Mouse (Mus musculus): ENCODE measurements around the gene Pik3r1. TPM values are rescaled to one million over a fixed set of nuclear protein-coding genes. Genes with fewer than 3 reads are reported as not detected.

The Pik3r1 gene
- 35.5 and 38.4 TPM in 2 replicates for total RNA-seq (2014; rRNA removed)
- polyA plus RNA-seq (2012; rRNA removed): 11.9 and 12.2 TPM in 2 replicates

DNA sequence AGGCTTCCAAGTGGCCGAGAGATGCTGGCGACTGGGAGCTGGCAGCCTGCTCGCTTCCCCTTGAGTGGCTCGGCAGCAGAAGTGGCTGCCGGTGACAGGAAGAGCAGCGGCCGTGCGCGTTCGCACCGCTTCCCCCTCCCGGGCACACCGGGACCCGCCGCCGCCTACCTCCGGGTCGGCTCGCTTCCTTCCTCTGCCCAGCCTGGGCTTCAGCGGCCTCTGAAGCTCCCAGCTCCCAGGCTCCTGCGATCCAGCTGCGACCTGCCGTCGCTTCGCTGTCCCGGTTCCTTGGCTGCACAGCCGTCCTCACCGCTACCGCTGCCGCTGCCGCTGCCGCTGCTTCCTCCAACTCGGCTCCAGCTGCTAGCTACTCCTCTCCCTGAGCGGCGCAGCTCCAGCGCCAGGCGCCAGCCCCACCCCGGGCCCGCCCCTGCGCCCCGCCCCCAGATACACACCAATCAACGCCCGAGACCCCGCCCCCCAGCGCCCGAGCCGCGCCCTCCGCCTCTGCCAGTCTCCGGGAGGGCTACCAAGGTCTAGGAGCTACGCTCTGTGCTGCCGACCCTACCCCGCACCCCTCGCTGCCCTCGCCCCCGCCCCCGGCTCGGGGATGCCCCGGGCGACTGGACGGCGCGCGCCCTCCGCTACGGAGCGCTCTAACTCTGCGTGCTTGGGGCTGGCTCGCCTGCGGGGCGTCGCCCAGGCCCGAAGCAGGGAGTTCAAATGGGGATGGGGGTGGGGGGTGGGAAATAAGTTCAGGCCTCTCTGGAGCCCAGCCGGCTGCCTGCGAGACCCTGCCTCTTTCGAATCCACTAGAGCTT, at the start of gene Pik3r1:
TSS of gene Pik3r1 (minus strand) at position 409 of the 821 bp plus-strand sequence.
- peaks cover 30% of the 10 kb centered on the region for H3K79me2 ChIP-seq (ENCODE audit: control insufficient read depth, insufficient read depth, low read length)
- peak; percentile 76 for DNase-seq (ENCODE audit: extremely low read depth, low read depth, low spot score)
- WGBS: under 1% methylated on average over 72 of the region's 76 CpGs
- peak within 1 kb of the TSS; percentile 84 for H3K4me3 ChIP-seq (ENCODE audit: insufficient read depth, low read depth, low read length)
- peak within 1 kb of the TSS; percentile 95 for H3K27ac ChIP-seq (replicated peaks; ENCODE audit: insufficient read depth, low read depth, low read length)
- H3K4me1 ChIP-seq (ENCODE audit: control insufficient read depth, insufficient read depth, low read length): peaks cover 12% of the 10 kb centered on the region
- peak within 1 kb of the TSS; percentile 99 for H3K9ac ChIP-seq (ENCODE audit: low read depth, low read length)
- no peaks in the 10 kb centered on the region for H3K36me3 ChIP-seq (ENCODE audit: control insufficient read depth, insufficient read depth, low read length)
- TF ChIP-seq CTCF (IDR thresholded peaks at IDR 0.05; ENCODE audit: low read depth, low read length) (0 out of 2 replicates have a peak, but pooled peaks have one; percentile 15), POLR2A (IDR thresholded peaks at IDR 0.05; ENCODE audit: extremely low read depth, insufficient read depth, low read length) (peak; percentile 99)
- H3K27me3 ChIP-seq (ENCODE audit: control insufficient read depth, insufficient read depth, low read length): no peaks in the 10 kb centered on the region

DNA sequence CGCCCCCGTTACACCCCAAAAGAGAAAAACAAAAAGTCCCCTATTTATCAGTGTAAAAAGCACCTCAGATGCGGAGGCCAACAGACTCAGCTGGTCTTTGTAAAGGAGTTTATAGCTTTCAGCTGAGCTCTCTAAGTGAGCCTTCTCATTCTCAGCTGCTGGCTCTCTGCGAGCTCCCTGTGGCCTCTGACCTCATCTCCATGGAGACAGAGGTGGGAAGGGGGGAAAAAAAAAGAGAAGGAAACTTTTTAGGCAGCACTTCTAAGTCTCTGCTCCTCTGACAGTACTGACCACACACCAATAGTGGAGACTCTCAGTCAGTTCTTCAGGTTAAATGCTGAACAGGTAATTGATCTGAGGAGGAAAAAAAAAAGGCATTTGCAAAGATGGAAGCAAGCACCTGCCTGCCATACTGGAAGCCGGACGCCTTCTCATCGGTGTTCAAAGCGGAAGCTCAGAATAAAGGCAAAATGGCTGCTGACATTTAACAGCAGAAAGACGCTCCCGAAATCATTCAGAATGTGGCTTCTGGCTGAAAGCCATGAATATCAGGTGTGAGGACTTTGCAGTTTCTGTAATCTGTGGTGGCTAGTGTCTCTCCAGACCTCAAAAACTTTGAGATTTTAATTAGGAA, 45.4 kb upstream of the Pik3r1 start:
- no peaks in the 10 kb centered on the region for H3K36me3 ChIP-seq (ENCODE audit: control insufficient read depth, insufficient read depth, low read length)
- no peaks in the 10 kb centered on the region for H3K79me2 ChIP-seq (ENCODE audit: control insufficient read depth, insufficient read depth, low read length)
- H3K9ac ChIP-seq (ENCODE audit: low read depth, low read length): no peak overlapping the region
- WGBS: 85% methylated on average over 10 of the region's 10 CpGs
- no peak overlapping the region for H3K4me3 ChIP-seq (ENCODE audit: insufficient read depth, low read depth, low read length)
- DNase-seq (ENCODE audit: extremely low read depth, low read depth, low spot score): no peak
- no peak overlapping the region for H3K27ac ChIP-seq (replicated peaks; ENCODE audit: insufficient read depth, low read depth, low read length)
- TF ChIP-seq POLR2A (IDR thresholded peaks at IDR 0.05; ENCODE audit: extremely low read depth, insufficient read depth, low read length) (no peak), CTCF (IDR thresholded peaks at IDR 0.05; ENCODE audit: low read depth, low read length) (no peak)
- peaks cover 6% of the 10 kb centered on the region; the same call in 1 of the 2 replicates for H3K4me1 ChIP-seq (ENCODE audit: control insufficient read depth, insufficient read depth, low read length)
- no peaks in the 10 kb centered on the region for H3K27me3 ChIP-seq (ENCODE audit: control insufficient read depth, insufficient read depth, low read length)

DNA sequence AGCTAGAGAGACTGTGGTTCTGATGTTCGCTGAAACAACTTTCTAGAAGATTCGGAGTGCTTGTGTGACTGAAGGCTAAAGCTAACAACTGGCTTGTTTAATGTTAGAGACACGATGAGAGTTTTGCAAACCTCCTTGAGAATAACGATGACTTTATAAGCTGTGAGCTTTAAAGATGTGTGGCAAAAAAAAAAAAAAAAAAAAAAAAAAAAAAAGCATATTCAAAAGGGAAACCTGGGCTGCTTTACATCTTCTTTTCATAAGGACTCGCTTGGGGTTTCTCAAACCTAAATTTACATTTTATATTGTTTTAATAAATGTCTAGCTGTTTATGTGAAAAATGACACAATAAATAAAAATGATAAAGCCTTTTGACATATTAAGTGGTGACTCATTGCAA, 44.3 kb upstream of the Pik3r1 start:
- DNase-seq (ENCODE audit: extremely low read depth, low read depth, low spot score): no peak
- 87% methylated on average over 5 of the region's 5 CpGs for WGBS
- peak overlapping the region; percentile 57; the same call in 1 of the 2 replicates for H3K9ac ChIP-seq (ENCODE audit: low read depth, low read length)
- no peaks in the 10 kb centered on the region for H3K36me3 ChIP-seq (ENCODE audit: control insufficient read depth, insufficient read depth, low read length)
- no peak for TF ChIP-seq POLR2A (IDR thresholded peaks at IDR 0.05; ENCODE audit: extremely low read depth, insufficient read depth, low read length)
- no peak for TF ChIP-seq CTCF (IDR thresholded peaks at IDR 0.05; ENCODE audit: low read depth, low read length)
- H3K4me3 ChIP-seq (ENCODE audit: insufficient read depth, low read depth, low read length): no peak overlapping the region
- H3K79me2 ChIP-seq (ENCODE audit: control insufficient read depth, insufficient read depth, low read length): no peaks in the 10 kb centered on the region
- no peaks in the 10 kb centered on the region for H3K27me3 ChIP-seq (ENCODE audit: control insufficient read depth, insufficient read depth, low read length)
- no peak overlapping the region; the same call in 1 of the 2 replicates for H3K27ac ChIP-seq (replicated peaks; ENCODE audit: insufficient read depth, low read depth, low read length)
- peaks cover 6% of the 10 kb centered on the region; the same call in 1 of the 2 replicates for H3K4me1 ChIP-seq (ENCODE audit: control insufficient read depth, insufficient read depth, low read length)

DNA sequence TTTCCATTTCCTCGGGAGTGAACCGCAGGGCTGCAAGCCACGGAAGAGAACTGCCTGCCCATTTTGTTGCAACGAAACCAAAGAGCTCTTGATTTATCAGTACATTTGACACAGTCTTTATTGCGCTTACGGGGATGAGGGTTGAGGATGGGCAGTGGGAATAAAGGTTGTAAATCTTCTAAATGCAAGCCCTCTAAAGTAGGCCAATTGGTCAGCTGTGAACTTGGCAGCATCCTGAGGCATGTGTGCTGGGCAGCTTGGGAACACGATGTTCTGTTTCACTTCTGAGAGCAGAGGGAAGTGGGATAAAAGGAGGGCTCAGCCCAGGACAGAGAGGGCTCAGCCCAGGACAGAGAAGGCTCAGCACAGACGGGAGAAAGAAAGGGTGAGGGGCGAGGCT, 43.9 kb upstream of the Pik3r1 start:
- H3K4me3 ChIP-seq (ENCODE audit: insufficient read depth, low read depth, low read length): no peak overlapping the region

DNA sequence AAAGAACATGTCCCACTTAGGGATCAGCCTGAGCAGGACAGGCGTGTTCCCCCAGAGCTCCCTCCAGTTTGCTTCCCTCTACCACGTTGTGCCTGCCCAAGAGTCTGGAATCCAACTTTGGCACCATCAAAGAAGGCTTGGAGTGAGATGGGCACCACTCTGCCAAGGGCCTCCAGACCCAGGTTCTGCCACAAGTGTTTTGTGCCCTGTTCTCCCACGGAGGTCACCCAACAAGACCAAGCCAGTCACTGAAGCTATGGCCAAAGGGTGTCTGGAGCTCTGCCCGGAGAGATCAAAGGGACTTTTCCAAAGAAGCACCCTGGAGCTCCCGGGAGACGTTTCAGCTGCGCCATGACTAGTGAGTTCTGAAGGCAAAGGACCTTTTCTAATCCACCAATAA, 42.6 kb upstream of the Pik3r1 start:
- Histone ChIP-seq H3K4me3 (ENCODE audit: insufficient read depth, low read depth, low read length) (no peak overlapping the region), H3K27me3 (ENCODE audit: control insufficient read depth, insufficient read depth, low read length) (no peaks in the 10 kb centered on the region), H3K79me2 (ENCODE audit: control insufficient read depth, insufficient read depth, low read length) (no peaks in the 10 kb centered on the region), H3K36me3 (ENCODE audit: control insufficient read depth, insufficient read depth, low read length) (no peaks in the 10 kb centered on the region), H3K9ac (ENCODE audit: low read depth, low read length) (no peak overlapping the region), H3K27ac (replicated peaks; ENCODE audit: insufficient read depth, low read depth, low read length) (no peak overlapping the region; the same call in 1 of the 2 replicates), H3K4me1 (ENCODE audit: control insufficient read depth, insufficient read depth, low read length) (peaks cover 6% of the 10 kb centered on the region; the same call in 1 of the 2 replicates)
- 21% methylated on average over 7 of the region's 7 CpGs for WGBS
- no peak for TF ChIP-seq CTCF (IDR thresholded peaks at IDR 0.05; ENCODE audit: low read depth, low read length)
- no peak for TF ChIP-seq POLR2A (IDR thresholded peaks at IDR 0.05; ENCODE audit: extremely low read depth, insufficient read depth, low read length)
- peak; percentile 93 for DNase-seq (ENCODE audit: extremely low read depth, low read depth, low spot score)

More for the DNA sequence above, 43.9 kb upstream of the Pik3r1 start:
- H3K27me3 ChIP-seq (ENCODE audit: control insufficient read depth, insufficient read depth, low read length): no peaks in the 10 kb centered on the region
- H3K9ac ChIP-seq (ENCODE audit: low read depth, low read length): peak overlapping the region; percentile 57; the same call in 1 of the 2 replicates
- peak overlapping the region; percentile 48; the same call in 1 of the 2 replicates for H3K27ac ChIP-seq (replicated peaks; ENCODE audit: insufficient read depth, low read depth, low read length)
- H3K79me2 ChIP-seq (ENCODE audit: control insufficient read depth, insufficient read depth, low read length): no peaks in the 10 kb centered on the region
- WGBS: 70% methylated on average over 9 of the region's 9 CpGs
- peaks cover 6% of the 10 kb centered on the region; the same call in 1 of the 2 replicates for H3K4me1 ChIP-seq (ENCODE audit: control insufficient read depth, insufficient read depth, low read length)
- no peak for TF ChIP-seq CTCF (IDR thresholded peaks at IDR 0.05; ENCODE audit: low read depth, low read length)
- no peak for TF ChIP-seq POLR2A (IDR thresholded peaks at IDR 0.05; ENCODE audit: extremely low read depth, insufficient read depth, low read length)
- H3K36me3 ChIP-seq (ENCODE audit: control insufficient read depth, insufficient read depth, low read length): no peaks in the 10 kb centered on the region
- DNase-seq (ENCODE audit: extremely low read depth, low read depth, low spot score): peak; percentile 77

Measured in liver, adult 2 months (tissue).